Mouse (Mus musculus): ENCODE results near the gene Cd79a.

Gene Cd79a

GRCm38 (mm10) chr7:24877588-24877987 lies 19.6 kb upstream of the Cd79a start:
- DNase-seq (ENCODE audit: low read depth, low spot score): no peak
- Histone ChIP-seq H3K36me3 (ENCODE audit: control insufficient read depth, insufficient read depth, low read length, poor library complexity, severe bottlenecking) (no peaks in the 10 kb centered on the region), H3K27me3 (ENCODE audit: control insufficient read depth, insufficient read depth, low read length, poor library complexity, severe bottlenecking) (no peaks in the 10 kb centered on the region; the same call in 1 of the 2 replicates)

GRCm38 (mm10) chr7:24879620-24880019 lies 17.6 kb upstream of the Cd79a start:
- H3K27me3 ChIP-seq (ENCODE audit: control insufficient read depth, insufficient read depth, low read length, poor library complexity, severe bottlenecking): no peaks in the 10 kb centered on the region
- H3K36me3 ChIP-seq (ENCODE audit: control insufficient read depth, insufficient read depth, low read length, poor library complexity, severe bottlenecking): no peaks in the 10 kb centered on the region
- no peak for DNase-seq (ENCODE audit: low read depth, low spot score)

DNA sequence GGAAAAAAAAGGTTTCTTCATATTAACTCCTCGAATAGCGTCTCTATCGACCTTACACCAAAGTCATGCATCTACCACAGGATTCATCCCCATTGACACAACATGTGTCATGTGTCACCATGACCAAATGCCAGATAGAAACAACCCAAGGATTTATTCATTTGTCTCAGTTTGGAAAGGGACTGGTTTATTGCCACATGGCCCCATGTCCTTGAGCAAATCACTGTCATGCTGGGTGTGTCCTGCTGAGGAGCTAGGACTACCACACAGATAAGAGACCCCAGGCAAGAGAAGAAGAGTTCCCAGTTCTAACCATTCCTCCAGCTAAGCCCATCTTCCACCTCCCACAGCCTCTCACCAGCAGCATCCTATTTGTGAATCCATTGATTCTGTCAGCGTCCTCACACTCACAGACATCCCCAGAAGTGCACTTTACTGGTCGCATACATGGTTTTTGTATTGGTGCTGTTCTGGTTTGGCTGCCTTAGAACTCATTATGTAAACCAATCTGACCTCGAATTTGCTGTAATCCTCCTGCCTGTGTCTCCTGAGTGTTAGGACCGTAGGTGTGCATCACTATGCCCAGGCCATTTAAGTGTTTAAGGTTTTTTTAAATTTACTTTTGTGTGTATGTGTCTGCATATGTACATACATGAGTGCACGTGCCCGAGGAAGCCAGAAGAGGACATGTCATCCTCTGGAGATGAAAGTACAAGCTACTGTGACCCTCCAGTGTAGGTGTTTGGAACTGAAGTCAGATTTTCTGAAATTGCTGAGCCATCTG lies 14.6 kb upstream of the Cd79a start:
- H3K27me3 ChIP-seq (ENCODE audit: control insufficient read depth, insufficient read depth, low read length, poor library complexity, severe bottlenecking): no peaks in the 10 kb centered on the region
- no peak for DNase-seq (ENCODE audit: low read depth, low spot score)
- H3K36me3 ChIP-seq (ENCODE audit: control insufficient read depth, insufficient read depth, low read length, poor library complexity, severe bottlenecking): peaks cover 9% of the 10 kb centered on the region

DNA sequence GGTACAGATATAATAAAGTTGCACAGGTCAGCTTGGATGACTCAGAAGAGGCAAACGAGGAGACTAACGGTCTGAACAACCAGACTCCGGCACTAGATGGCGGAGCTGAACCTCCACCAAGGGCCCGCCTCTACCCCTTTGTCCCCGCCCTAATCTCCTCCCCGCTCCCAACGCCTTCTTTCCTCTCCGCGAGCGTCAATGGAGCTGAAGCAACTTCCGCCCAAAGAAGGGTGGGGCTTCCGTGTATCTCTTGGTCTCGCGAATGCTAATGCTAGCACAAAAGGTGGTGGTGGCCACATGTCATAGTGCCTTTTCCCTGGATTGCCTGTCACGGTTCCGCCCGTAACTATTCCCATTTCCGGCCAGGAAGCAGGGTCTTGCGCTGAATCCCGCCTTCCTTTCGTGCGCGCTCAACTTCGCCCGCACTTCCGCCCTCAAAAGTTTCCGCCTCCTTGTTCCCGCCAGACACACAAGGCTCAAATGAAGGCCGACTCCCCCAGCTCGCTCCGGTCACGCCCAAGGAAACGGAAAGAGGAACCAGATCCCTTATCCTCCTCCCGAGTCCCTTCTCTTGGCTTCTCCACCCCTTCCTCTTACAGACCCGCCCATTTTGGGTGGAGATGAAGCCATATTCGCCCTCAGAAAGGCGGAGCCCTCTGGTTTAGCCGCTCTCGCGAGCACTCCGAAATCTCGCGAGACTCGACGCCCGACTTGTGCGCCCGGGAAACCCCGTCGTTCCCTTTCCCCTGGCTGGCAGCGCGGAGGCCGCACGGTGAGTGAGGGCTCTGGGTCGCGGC lies 13.1 kb upstream of the Cd79a start, which contains the start of gene Rps19:
TSS of gene Rps19 (plus strand) at position 476 of the 797 bp plus-strand sequence.
- Histone ChIP-seq H3K36me3 (ENCODE audit: control insufficient read depth, insufficient read depth, low read length, poor library complexity, severe bottlenecking) (peaks cover 21% of the 10 kb centered on the region), H3K27me3 (ENCODE audit: control insufficient read depth, insufficient read depth, low read length, poor library complexity, severe bottlenecking) (no peaks in the 10 kb centered on the region)
- DNase-seq (ENCODE audit: low read depth, low spot score): peak; percentile 99

GRCm38 (mm10) chr7:24884693-24885291 lies 12.4 kb upstream of the Cd79a start:
- no peak for DNase-seq (ENCODE audit: low read depth, low spot score)
- peaks cover 22% of the 10 kb centered on the region for H3K36me3 ChIP-seq (ENCODE audit: control insufficient read depth, insufficient read depth, low read length, poor library complexity, severe bottlenecking)
- no peaks in the 10 kb centered on the region for H3K27me3 ChIP-seq (ENCODE audit: control insufficient read depth, insufficient read depth, low read length, poor library complexity, severe bottlenecking)

GRCm38 (mm10) chr7:24885468-24886307 lies 11.5 kb upstream of the Cd79a start:
- DNase-seq (ENCODE audit: low read depth, low spot score): no peak
- H3K36me3 ChIP-seq (ENCODE audit: control insufficient read depth, insufficient read depth, low read length, poor library complexity, severe bottlenecking): peaks cover 26% of the 10 kb centered on the region
- no peaks in the 10 kb centered on the region for H3K27me3 ChIP-seq (ENCODE audit: control insufficient read depth, insufficient read depth, low read length, poor library complexity, severe bottlenecking)

- H3K27me3 ChIP-seq (ENCODE audit: control insufficient read depth, insufficient read depth, low read length, poor library complexity, severe bottlenecking): no peaks in the 10 kb centered on the region
- peaks cover 26% of the 10 kb centered on the region for H3K36me3 ChIP-seq (ENCODE audit: control insufficient read depth, insufficient read depth, low read length, poor library complexity, severe bottlenecking)
- DNase-seq (ENCODE audit: low read depth, low spot score): no peak
Measured at GRCm38 (mm10) chr7:24886308-24886633, 10.9 kb upstream of the Cd79a start.

DNA sequence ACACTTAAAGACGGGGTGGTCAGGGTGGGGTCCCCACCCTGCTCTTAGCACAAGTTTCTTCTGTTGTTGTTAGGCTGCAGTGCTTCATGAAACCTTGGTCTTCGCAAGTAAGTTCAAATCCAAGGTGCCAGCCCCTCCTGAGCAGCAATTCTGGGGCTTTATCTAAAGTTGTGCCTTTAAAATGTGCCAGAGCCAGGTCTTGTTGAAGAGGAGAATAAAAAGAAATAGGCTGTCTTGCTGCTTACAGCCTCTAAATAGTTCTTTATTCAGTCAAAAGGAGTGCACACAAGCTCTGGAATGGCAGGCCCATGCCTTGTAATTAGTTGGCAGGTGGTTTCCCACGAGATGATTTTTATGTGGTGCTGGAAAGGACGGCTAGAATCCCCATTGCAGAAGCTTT lies 10.1 kb upstream of the Cd79a start:
- H3K36me3 ChIP-seq (ENCODE audit: control insufficient read depth, insufficient read depth, low read length, poor library complexity, severe bottlenecking): peaks cover 26% of the 10 kb centered on the region
- DNase-seq (ENCODE audit: low read depth, low spot score): no peak
- no peaks in the 10 kb centered on the region for H3K27me3 ChIP-seq (ENCODE audit: control insufficient read depth, insufficient read depth, low read length, poor library complexity, severe bottlenecking)

- DNase-seq (ENCODE audit: low read depth, low spot score): no peak
- no peaks in the 10 kb centered on the region for H3K27me3 ChIP-seq (ENCODE audit: control insufficient read depth, insufficient read depth, low read length, poor library complexity, severe bottlenecking)
- peaks cover 26% of the 10 kb centered on the region for H3K36me3 ChIP-seq (ENCODE audit: control insufficient read depth, insufficient read depth, low read length, poor library complexity, severe bottlenecking)
Measured at GRCm38 (mm10) chr7:24889431-24890220, 7.6 kb upstream of the Cd79a start.

DNA sequence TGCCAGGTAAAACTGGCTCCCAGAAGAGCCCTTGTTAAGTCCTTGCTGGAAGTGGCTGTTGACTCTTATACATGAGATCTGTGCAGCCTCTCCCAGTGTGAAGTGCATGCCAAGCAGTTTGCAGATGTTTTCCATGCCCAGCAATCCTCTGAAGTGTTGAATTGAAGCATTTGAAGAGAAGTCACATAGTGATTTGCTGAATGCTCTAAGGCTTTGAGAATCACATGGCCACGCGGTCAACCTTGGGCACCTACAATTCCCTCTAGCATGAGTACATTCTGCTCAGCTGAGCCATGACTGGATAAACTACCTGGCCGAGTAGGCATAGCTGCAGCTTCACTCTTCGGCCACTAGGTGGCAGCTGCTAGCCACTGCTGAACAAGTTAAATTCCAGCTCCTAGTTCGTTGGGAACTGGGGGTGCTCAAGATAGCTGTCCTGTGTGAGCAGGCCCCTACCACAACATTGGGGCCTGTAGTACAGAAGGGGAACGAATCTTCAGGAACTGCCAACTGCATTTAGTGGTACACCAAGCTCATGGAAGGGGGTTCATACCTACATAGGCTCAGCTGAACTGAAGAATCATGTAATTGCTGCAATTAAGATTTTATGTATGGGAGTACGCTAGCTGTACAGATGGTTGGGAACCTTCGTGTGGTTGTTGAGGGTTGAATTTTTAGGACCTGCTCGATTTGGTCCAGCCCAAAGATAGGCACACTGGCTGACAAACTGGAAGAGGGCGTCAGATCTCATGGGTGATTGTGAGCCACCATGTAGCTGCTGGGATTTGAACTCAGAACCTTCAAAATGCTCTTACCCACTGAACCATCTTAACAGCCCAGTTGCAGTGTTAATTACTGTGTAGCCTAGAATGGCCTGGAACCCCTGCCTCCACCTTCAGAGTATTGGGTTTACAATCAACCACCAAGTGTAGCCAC lies 6.6 kb upstream of the Cd79a start:
- DNase-seq (ENCODE audit: low read depth, low spot score): peak; percentile 88
- peaks cover 26% of the 10 kb centered on the region for H3K36me3 ChIP-seq (ENCODE audit: control insufficient read depth, insufficient read depth, low read length, poor library complexity, severe bottlenecking)
- H3K27me3 ChIP-seq (ENCODE audit: control insufficient read depth, insufficient read depth, low read length, poor library complexity, severe bottlenecking): no peaks in the 10 kb centered on the region

DNA sequence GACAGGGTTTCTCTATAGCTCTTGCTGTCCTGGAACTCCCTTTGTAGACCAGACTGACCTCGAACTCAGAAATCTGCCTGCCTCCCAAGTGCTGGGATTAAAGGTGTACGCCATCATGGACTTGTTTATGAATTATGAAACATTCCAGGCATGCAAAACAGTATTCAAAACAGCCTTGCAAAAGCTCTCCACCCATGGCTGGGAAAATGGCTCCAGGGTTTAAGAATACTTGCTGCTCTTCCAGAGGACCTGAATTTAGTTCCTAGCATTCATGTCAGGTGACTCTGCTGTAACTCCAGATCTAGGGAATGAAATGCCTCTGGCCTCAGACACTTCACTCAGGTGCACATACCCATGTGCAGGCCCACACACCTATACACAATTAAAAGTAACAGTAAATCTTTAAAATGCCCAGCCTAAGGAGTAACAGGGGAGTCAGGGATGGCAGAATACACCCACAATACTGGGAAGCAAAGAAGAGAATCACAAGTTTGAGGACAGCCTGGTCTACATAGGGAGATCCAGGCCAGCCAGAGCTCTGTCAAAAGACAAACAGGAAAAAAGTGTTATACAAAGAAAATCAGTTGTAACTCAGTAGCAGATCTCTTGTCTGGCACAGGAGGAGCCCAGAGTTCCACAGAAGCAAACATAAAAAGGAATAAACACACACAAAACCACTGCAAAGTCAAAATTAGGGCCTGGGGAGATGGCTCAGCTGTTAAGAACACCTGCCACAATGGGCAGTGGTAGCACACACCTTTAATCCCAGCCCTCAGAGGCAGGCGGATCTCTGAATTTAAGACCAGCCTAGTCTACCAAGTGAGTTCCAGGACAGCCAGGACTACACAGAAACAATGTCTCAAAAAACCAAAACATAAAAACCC lies 5.7 kb upstream of the Cd79a start:
- Histone ChIP-seq H3K36me3 (ENCODE audit: control insufficient read depth, insufficient read depth, low read length, poor library complexity, severe bottlenecking) (peaks cover 24% of the 10 kb centered on the region), H3K27me3 (ENCODE audit: control insufficient read depth, insufficient read depth, low read length, poor library complexity, severe bottlenecking) (no peaks in the 10 kb centered on the region)
- no peak for DNase-seq (ENCODE audit: low read depth, low spot score)

DNA sequence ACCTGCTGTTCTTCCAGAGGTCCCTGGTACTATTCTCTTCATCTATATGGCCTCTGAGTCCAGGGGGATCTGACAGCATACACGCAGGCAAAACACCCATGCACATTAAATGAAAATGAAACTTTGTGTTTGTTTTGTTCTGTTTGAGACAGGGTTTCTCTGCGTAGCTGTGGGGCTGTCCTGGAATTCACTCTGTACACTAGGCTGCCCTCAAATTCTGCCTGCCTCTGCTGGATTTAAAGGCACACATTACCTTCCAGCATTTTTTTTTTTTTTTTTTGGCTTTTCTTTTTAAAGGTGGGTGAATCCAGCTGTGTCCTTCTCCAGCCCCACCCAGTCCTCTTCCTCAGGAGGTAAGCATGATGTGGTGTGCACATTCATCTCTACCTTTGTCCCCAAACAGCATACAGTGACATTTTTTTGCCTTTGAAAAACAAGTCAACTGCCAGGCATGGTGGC lies 5.0 kb upstream of the Cd79a start:
- no peaks in the 10 kb centered on the region for H3K27me3 ChIP-seq (ENCODE audit: control insufficient read depth, insufficient read depth, low read length, poor library complexity, severe bottlenecking)
- H3K36me3 ChIP-seq (ENCODE audit: control insufficient read depth, insufficient read depth, low read length, poor library complexity, severe bottlenecking): peaks cover 21% of the 10 kb centered on the region
- no peak for DNase-seq (ENCODE audit: low read depth, low spot score)

Measured in splenic B cell, adult 2 months (primary cell).